Mouse (Mus musculus) layer of hippocampus, postnatal 25 days (tissue): Measurements from ENCODE around the gene Stx1a. TPM values are rescaled to one million over a fixed set of nuclear protein-coding genes. Genes with fewer than 3 reads are reported as not detected.

ENCODE experiments used
- DNase-seq, 2 experiments: peaks; one replicate each; pipeline ENCODE4 v3.0.0; 2022; ENCODE audit warnings: mixed read lengths in 2 of 2, low spot score in 1 of 2; ENCODE audit errors: extremely low spot score in 1 of 2
- total RNA-seq, 2 experiments: library from RNA; stranded (reverse); gene quantifications; 2 replicates each; pipeline ENCODE4 v1.2.3; 2021

Stx1a gene
- total RNA-seq, 2 experiments from 2014 or later = 113 to 115 TPM

DNA sequence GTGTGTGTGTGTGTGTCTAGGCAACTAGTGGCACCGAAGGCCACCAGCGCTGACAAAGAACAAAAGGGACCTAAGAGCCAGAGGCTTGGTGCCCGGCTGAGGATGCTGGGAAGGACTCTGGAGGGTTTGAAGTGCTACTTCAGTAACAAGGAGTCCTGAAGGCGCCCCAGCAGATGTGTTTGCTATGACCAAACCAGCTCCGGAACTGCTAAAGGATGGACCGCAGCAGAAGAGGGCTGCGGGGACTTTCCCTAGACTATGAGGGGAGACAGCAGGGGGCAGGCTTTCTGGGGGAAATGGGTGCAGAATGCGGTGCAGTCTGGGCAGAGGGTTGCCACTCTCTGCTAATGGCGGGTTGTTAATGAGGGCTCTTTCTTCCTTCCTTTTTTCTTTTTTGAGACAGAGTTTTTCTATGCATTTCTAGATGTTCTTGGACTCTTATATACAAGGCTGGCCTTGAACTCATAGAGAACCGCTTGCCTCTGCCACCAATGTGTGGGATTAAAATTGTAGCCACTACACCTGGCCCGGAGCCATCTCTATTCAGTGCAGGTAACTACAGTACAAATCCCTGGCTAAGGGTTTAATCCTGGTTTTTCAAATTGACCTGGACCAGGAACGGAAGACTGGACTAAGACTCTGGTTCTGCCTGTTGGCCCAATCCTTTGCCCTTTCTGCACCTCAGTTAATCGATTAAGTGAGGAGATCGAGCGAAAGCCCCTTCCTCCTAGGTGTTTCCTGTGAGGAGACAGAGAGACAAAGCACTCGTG lies 15.3 kb upstream of the Stx1a start:
- DNase-seq = no peak

- peak; percentile 74 to 90 for DNase-seq
These were observed 14.4 kb upstream of the Stx1a start, which contains the start of gene Abhd11 for GRCm38 (mm10) chr5:135008671-135009589. Gene Abhd11, plus strand, starts transcription at chr5:135009152.

GRCm38 (mm10) chr5:135009590-135010319 lies 13.5 kb upstream of the Stx1a start:
- DNase-seq = peak in 1 of 2 experiments; percentile 65

DNA sequence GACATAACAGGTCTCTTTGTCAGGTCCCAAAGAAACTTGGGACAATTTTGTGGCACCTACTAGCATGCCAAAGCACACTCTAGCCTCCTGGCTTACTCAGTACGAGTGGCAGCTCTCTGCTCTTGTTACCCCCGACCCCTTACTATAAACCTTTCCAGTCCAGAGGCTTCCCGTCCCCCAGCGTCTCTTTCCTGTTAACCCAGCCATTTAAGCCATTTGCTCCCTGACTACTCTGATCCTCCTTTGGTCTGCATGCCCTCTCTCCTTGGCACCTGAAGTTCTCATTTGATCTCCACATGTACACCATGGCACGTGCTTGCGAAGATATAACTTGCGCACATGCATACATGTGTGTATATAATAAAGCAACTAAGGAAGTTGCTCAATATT lies 13.0 kb upstream of the Stx1a start:
- no peak for DNase-seq

DNA sequence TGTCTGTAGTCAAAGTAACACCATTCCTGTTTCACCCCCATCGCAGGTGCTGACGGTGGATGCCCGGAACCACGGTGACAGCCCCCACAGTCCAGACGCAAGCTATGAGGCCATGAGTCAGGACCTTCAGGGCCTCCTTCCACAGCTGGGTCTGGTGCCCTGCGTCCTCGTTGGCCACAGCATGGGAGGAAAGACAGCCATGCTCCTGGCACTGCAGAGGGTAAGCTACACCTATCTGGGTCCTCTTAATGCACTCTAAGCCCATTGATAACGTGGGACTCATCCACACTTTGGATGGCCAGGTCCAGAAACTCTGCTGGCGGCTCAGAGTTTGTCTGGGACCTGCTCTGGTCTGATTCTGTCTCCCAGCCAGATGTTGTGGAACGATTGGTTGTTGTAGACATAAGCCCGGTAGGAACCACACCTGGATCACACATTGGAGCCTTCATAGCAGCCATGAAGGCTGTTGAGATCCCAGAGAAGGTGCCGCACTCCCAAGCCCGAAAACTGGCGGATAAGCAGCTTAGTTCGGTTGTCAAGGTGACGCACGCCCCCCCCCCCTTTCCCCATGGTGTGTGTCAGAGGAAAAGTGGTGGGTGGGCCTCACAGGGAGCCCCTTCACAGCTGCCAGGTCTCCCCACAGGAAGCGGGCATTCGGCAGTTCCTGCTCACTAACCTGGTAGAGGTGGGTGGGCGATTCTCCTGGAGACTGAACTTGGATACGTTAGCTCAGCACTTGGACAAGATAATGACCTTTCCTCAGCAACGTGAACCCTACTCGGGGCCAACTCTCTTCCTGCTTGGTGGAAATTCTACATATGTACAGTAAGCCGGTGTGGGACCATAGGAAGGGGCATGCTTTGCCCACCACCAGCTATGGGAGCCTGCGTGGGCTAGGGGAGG lies 12.2 kb upstream of the Stx1a start:
- no peak for DNase-seq

DNA sequence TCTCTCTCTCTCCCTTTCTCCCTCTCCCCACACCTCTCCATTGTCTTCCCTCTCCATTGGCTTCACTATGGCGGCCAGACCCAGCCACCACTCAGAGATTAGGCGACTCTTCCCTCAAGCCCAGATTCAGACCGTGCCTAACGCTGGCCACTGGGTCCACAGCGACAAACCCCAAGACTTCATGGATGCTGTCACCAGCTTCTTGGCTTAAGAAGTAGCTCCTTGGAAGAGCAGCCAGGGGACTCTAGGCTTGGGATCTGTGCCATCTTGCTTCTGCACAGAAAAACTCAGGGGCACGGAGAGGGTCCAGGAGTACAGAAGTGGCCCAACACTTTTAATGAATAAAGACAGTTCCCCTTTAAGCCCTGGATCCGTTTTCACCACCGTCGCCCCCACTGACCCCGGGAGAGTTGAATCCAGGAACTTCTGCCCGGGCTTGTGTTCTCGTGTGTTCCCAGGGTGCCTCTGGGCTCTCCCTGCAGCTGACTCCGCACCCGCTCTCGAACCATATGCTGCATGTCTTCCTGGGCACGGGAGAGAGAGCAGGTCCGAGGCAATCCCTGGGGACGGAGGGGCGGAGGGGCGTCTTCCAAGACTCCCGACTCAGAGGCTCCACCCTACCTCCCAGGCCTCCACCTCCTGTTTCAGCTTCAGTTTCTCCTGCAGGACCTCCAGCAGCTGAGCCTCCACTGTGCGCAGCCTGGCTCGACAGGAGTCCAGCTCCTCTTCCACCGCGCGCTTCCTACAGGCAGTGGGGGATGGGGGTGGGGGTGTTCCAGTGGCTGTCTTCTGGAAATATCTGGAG lies 11.3 kb upstream of the Stx1a start:
- no peak for DNase-seq

GRCm38 (mm10) chr5:135012671-135013441 lies 10.4 kb upstream of the Stx1a start:
- DNase-seq = peak; percentile 73 to 88

GRCm38 (mm10) chr5:135015497-135015896 lies 7.8 kb upstream of the Stx1a start:
- DNase-seq = peak; percentile 89 to 99

- no peak for DNase-seq
These were observed 7.0 kb upstream of the Stx1a start for GRCm38 (mm10) chr5:135016224-135016759.

DNA sequence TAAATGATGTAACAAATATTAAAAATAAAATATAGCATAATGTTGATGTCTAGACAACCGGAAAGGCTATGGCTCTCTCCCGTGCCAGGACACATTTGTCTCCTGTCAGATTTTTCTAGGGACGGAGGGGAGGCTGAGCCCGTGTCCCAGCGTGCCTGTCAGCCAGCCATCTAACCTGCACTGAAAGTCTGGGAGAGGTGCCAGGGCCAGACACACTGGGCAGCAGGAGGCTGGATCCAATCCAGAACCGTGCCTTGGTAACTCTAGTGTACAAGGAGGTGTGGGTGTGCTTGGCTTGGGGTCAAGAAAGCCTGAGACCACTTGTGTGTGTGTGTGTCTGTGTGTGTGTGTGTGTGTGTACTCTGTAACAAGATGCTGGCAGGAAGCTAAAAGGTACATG lies 1.5 kb upstream of the Stx1a start:
- DNase-seq = no peak

GRCm38 (mm10) chr5:135024665-135025224 lies 1.5 kb downstream of the Stx1a start:
- no peak for DNase-seq

DNA sequence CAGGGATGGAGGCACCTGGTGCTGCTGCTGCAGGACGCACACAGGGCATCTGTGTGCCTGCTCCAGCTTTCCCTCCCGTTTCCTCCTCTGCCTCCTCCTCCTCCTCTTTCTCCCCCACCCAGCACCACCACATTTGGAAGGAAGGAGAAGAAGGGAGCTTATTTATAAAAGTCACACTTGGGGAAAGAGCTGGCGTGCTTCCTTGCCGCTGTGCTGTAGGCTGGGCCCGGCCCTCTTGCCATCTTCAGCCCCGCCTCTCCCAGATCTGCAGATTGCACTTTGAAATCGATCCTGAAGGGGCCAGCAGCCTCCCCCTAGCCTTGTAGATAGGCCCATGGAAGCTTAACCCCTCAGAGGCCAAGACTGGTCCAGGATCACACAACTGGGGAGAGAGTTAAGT lies 2.6 kb downstream of the Stx1a start:
- no peak for DNase-seq

- DNase-seq = peak in 1 of 2 experiments; percentile 59
These were observed 5.9 kb downstream of the Stx1a start for GRCm38 (mm10) chr5:135029007-135029854.

DNA sequence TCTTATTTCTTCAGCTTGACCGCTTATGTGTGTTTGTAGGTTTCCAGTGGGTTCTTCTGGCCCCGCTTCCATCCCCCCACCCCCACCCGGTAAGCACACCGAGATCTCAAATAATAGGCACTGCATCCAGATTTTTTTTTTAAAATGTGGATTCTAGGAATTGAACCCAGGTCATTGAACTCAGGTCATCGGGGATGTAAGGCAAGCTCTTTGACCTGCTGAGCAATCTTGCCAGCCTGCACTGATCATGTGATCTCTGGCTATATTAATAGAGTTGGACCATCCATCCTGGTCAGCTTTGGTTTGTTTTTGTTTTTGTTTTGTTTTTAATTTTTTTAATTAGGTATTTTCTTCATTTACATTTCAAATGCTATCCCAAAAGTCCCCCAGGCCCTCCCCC lies 9.3 kb downstream of the Stx1a start:
- no peak for DNase-seq

GRCm38 (mm10) chr5:135034593-135034992 lies 11.3 kb downstream of the Stx1a start:
- no peak for DNase-seq

DNA sequence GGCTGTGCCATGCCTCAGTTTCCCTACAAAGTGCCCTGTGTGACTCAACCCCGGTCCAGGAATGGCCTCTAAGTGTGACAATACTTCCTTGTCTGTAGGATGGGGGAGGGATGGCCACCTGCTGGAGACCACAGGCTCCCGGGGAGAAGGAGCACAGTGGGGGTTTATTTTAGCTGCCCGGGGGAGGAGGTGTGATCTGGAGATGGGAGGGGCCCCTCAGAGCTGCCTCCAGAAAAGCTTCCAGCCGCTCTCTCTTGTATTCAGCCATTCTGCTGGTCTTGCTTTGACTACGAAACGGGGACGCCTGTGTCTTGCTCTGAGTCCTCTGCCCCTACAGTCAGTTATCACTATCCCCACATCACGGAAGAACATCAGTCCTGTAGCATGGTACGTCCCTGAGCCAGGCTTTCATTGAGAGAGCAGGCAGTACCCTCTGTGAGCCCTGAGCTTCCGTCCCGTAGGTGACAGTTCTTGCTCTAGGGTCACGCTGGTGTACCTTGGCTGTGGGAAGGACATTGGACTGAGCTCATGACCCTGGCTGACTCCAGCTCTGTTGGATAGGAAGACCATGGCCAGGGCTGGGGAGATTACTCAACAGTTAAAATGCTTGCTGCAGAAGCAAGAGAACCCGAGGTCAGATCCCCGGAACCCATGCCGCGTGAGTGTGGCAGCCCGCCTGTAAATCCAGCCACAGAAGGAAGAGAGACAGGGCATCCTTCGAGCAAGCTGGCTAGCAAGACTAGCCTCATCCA lies 12.5 kb downstream of the Stx1a start:
- DNase-seq = no peak
